Mouse (Mus musculus): ENCODE data around the gene Frmd3. TPM values are rescaled to one million over a fixed set of nuclear protein-coding genes. Genes with fewer than 3 reads are reported as not detected.
"Not testable (repeated sequence)": the region's sequence is repeated elsewhere in the genome, so short reads cannot be mapped to it uniquely, and the experiment has no call there.

Frmd3 gene
- polyA plus RNA-seq, 1 experiment from 2014 or later, result 0.37 TPM

- Histone ChIP-seq H3K9me3 (replicated peaks; ENCODE audit: low read length) (no peaks in the 10 kb centered on the region), H3K9ac (ENCODE audit: low read depth, low read length) (no peak overlapping the region), H3K4me3 (replicated peaks; ENCODE audit: low read depth, low read length) (no peak overlapping the region), H3K4me2 (ENCODE audit: low read length) (no peak overlapping the region), H3K27me3 (ENCODE audit: insufficient read depth, low read length) (no peaks in the 10 kb centered on the region), H3K4me1 (replicated peaks; ENCODE audit: insufficient read depth, low read length) (no peaks in the 10 kb centered on the region), H3K36me3 (ENCODE audit: insufficient read depth, low read length) (no peaks in the 10 kb centered on the region), H3K27ac (no peak overlapping the region)
- TF ChIP-seq CTCF (IDR thresholded peaks at IDR 0.05; ENCODE audit: low read depth), result no peak
- ATAC-seq (replicated peaks; ENCODE audit: low FRiP score, low read depth) (no peak), DNase-seq (ENCODE audit: low spot score) (no peak)
These were observed 30.0 kb downstream of the Frmd3 start for GRCm38 (mm10) chr4:74043226-74043625.

GRCm38 (mm10) chr4:74051692-74052091, 38.5 kb downstream of the Frmd3 start:
- Histone ChIP-seq H3K4me3 (replicated peaks; ENCODE audit: low read depth, low read length) (no peak overlapping the region), H3K27me3 (ENCODE audit: insufficient read depth, low read length) (no peaks in the 10 kb centered on the region), H3K27ac (no peak overlapping the region), H3K9ac (ENCODE audit: low read depth, low read length) (no peak overlapping the region), H3K9me3 (replicated peaks; ENCODE audit: low read length) (no peaks in the 10 kb centered on the region), H3K4me2 (ENCODE audit: low read length) (no peak overlapping the region), H3K4me1 (replicated peaks; ENCODE audit: insufficient read depth, low read length) (no peaks in the 10 kb centered on the region), H3K36me3 (ENCODE audit: insufficient read depth, low read length) (no peaks in the 10 kb centered on the region)
- no peak for TF ChIP-seq CTCF (IDR thresholded peaks at IDR 0.05; ENCODE audit: low read depth)
- DNase-seq (ENCODE audit: low spot score) (no peak), ATAC-seq (replicated peaks; ENCODE audit: low FRiP score, low read depth) (no peak)
- WGBS, result 66% methylated on average over 1 of the region's 1 CpGs

- ATAC-seq (replicated peaks; ENCODE audit: low FRiP score, low read depth) (no peak), DNase-seq (ENCODE audit: low spot score) (no peak)
- H3K27me3 ChIP-seq (ENCODE audit: insufficient read depth, low read length), result no peaks in the 10 kb centered on the region
- no peak overlapping the region for H3K4me3 ChIP-seq (replicated peaks; ENCODE audit: low read depth, low read length)
- H3K36me3 ChIP-seq (ENCODE audit: insufficient read depth, low read length), result no peaks in the 10 kb centered on the region
- 32% methylated on average over 2 of the region's 2 CpGs for whole genome bisulfite sequencing
- H3K9me3 ChIP-seq (replicated peaks; ENCODE audit: low read length), result no peaks in the 10 kb centered on the region
- no peak overlapping the region for H3K9ac ChIP-seq (ENCODE audit: low read depth, low read length)
- H3K27ac ChIP-seq, result no peak overlapping the region
- TF ChIP-seq CTCF (IDR thresholded peaks at IDR 0.05; ENCODE audit: low read depth), result no peak
- no peaks in the 10 kb centered on the region for H3K4me1 ChIP-seq (replicated peaks; ENCODE audit: insufficient read depth, low read length)
- no peak overlapping the region for H3K4me2 ChIP-seq (ENCODE audit: low read length)
These were observed 63.5 kb downstream of the Frmd3 start for GRCm38 (mm10) chr4:74076727-74077126.

DNA sequence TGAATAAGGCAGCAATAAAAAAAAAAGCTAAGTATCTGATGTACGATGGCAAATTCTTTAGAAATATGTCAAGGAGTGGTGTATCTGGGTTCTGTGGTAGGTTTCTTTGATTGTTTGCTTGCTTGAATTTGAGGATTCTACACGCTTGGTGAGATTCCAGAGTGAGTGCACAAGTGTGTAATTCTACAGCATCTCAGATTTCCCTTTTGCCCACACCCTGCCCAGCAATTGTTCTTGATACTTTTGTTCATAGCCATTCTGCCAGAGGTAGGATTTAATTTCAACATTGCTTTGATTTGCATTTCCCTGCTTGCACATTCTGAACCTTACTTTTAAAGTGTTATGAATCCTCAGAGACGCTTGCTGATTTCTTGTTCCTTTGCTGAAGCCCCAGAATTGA, 97.6 kb downstream of the Frmd3 start:
- whole genome bisulfite sequencing, result 68% methylated on average over 3 of the region's 3 CpGs
- Histone ChIP-seq H3K9ac (ENCODE audit: low read depth, low read length) (no peak overlapping the region), H3K4me3 (replicated peaks; ENCODE audit: low read depth, low read length) (no peak overlapping the region), H3K9me3 (replicated peaks; ENCODE audit: low read length) (no peaks in the 10 kb centered on the region), H3K27me3 (ENCODE audit: insufficient read depth, low read length) (no peaks in the 10 kb centered on the region), H3K4me2 (ENCODE audit: low read length) (no peak overlapping the region), H3K36me3 (ENCODE audit: insufficient read depth, low read length) (no peaks in the 10 kb centered on the region), H3K27ac (no peak overlapping the region), H3K4me1 (replicated peaks; ENCODE audit: insufficient read depth, low read length) (no peaks in the 10 kb centered on the region)
- TF ChIP-seq CTCF (IDR thresholded peaks at IDR 0.05; ENCODE audit: low read depth), result no peak
- ATAC-seq (replicated peaks; ENCODE audit: low FRiP score, low read depth) (no peak), DNase-seq (ENCODE audit: low spot score) (peak; percentile 8)

DNA sequence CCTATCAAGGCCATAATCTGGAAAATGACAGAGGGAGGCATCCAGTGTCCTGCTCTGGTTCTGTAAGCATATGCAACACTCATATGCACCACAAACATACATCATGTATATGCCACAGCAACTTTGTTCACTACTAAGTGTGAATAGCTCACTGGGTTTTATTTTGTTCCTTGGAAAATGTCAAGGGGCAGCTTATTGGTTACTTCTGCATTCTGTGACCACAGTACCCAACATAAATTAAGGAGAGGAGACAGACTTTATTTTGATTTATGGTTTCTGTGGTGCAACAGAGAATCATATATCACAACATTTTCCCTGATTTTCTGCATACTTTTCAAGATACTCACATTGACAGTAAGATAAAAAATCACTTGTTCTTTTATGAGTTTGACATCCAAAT, 178.3 kb downstream of the Frmd3 start:
- DNase-seq (ENCODE audit: low spot score), result no peak
- no peak overlapping the region for H3K4me3 ChIP-seq (replicated peaks; ENCODE audit: low read depth, low read length)
- no peaks in the 10 kb centered on the region for H3K36me3 ChIP-seq (ENCODE audit: insufficient read depth, low read length)
- no peak overlapping the region for H3K9ac ChIP-seq (ENCODE audit: low read depth, low read length)
- H3K4me1 ChIP-seq (replicated peaks; ENCODE audit: insufficient read depth, low read length), result no peaks in the 10 kb centered on the region
- no peak overlapping the region for H3K27ac ChIP-seq
- H3K27me3 ChIP-seq (ENCODE audit: insufficient read depth, low read length), result no peaks in the 10 kb centered on the region
- no peak overlapping the region for H3K4me2 ChIP-seq (ENCODE audit: low read length)
- TF ChIP-seq CTCF (IDR thresholded peaks at IDR 0.05; ENCODE audit: low read depth), result no peak
- no peaks in the 10 kb centered on the region for H3K9me3 ChIP-seq (replicated peaks; ENCODE audit: low read length)
- ATAC-seq (replicated peaks; ENCODE audit: low FRiP score, low read depth), result no peak

GRCm38 (mm10) chr4:74201281-74201811, 188.1 kb downstream of the Frmd3 start:
- no peak overlapping the region for H3K4me2 ChIP-seq (ENCODE audit: low read length)
- H3K27ac ChIP-seq, result no peak overlapping the region
- no peaks in the 10 kb centered on the region for H3K4me1 ChIP-seq (replicated peaks; ENCODE audit: insufficient read depth, low read length)
- no peaks in the 10 kb centered on the region for H3K27me3 ChIP-seq (ENCODE audit: insufficient read depth, low read length)
- H3K9me3 ChIP-seq (replicated peaks; ENCODE audit: low read length), result no peaks in the 10 kb centered on the region
- no peak overlapping the region for H3K4me3 ChIP-seq (replicated peaks; ENCODE audit: low read depth, low read length)
- H3K9ac ChIP-seq (ENCODE audit: low read depth, low read length), result no peak overlapping the region
- no peaks in the 10 kb centered on the region for H3K36me3 ChIP-seq (ENCODE audit: insufficient read depth, low read length)
- ATAC-seq (replicated peaks; ENCODE audit: low FRiP score, low read depth), result no peak
- TF ChIP-seq CTCF (IDR thresholded peaks at IDR 0.05; ENCODE audit: low read depth), result no peak
- no peak for DNase-seq (ENCODE audit: low spot score)

- H3K9me3 ChIP-seq (replicated peaks; ENCODE audit: low read length); H3K27me3 ChIP-seq (ENCODE audit: insufficient read depth, low read length); DNase-seq (ENCODE audit: low spot score); H3K27ac ChIP-seq; H3K4me3 ChIP-seq (replicated peaks; ENCODE audit: low read depth, low read length); H3K9ac ChIP-seq (ENCODE audit: low read depth, low read length); H3K4me2 ChIP-seq (ENCODE audit: low read length); H3K4me1 ChIP-seq (replicated peaks; ENCODE audit: insufficient read depth, low read length); H3K36me3 ChIP-seq (ENCODE audit: insufficient read depth, low read length); ATAC-seq (replicated peaks; ENCODE audit: low FRiP score, low read depth): not testable (repeated sequence)
- 95% methylated on average over 1 of the region's 1 CpGs for WGBS
These were observed 208.5 kb downstream of the Frmd3 start for GRCm38 (mm10) chr4:74221780-74222179.

All from kidney, postnatal 0 days (tissue).